Mouse (Mus musculus): ENCODE results near the gene Runx2. TPM values are rescaled to one million over a fixed set of nuclear protein-coding genes. Genes with fewer than 3 reads are reported as not detected.

Gene Runx2
- polyA plus RNA-seq, 1 experiment from 2014 or later, result 10.1 TPM

DNA sequence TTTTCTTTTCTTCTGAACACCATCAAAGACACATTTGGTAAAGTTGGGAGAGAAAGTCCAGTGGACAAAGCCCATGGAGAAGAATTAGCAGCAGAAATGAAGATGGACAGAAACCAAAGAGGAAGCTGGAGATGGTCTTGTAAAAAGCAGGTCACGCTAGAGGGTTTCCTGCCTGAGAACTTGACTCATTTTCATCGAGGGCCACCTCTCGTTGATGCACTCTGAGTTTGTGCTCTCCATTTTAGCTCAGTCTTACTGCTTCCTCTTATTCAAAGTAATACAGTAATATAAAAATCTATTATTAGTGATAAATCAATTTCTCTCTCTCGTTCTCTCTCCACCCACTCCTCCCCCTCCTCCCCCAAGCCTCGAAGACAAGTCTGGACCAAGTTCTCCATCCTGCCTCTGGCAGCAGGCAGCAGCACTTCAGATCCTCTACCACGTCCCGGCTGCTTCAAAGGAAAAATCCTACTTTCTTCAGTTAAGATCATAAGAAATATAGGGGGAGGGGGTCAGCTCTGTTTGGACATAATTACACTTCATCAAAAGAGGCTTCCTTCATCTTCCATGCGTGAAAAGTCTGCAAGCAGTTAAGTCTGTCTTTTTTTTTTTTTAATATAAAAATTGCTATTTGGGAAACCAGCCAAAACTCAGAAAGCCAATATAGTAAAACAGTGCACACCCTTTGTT lies 92.3 kb downstream of the Runx2 start:
- H3K4me2 ChIP-seq (ENCODE audit: low read depth, low read length), result no peak overlapping the region
- H3K4me1 ChIP-seq (ENCODE audit: control insufficient read depth, insufficient read depth, low read length), result no peaks in the 10 kb centered on the region
- WGBS, result 48% methylated on average over 8 of the region's 8 CpGs
- no peaks in the 10 kb centered on the region for H3K36me3 ChIP-seq (replicated peaks; ENCODE audit: control insufficient read depth, insufficient read depth, low read depth, low read length)
- ATAC-seq (replicated peaks; ENCODE audit: insufficient number of reproducible peaks, low FRiP score, low TSS enrichment, low read depth), result no peak
- H3K9me3 ChIP-seq (replicated peaks; ENCODE audit: control insufficient read depth, low read length), result no peaks in the 10 kb centered on the region
- peak; percentile 52 for DNase-seq (ENCODE audit: low spot score)
- no peak overlapping the region for H3K27ac ChIP-seq (replicated peaks; ENCODE audit: low read depth, low read length)
- H3K9ac ChIP-seq (replicated peaks; ENCODE audit: low read length), result no peak overlapping the region
- H3K4me3 ChIP-seq (ENCODE audit: low read depth, low read length), result no peak overlapping the region
- no peaks in the 10 kb centered on the region for H3K27me3 ChIP-seq (ENCODE audit: control insufficient read depth, insufficient read depth, low read length)

DNA sequence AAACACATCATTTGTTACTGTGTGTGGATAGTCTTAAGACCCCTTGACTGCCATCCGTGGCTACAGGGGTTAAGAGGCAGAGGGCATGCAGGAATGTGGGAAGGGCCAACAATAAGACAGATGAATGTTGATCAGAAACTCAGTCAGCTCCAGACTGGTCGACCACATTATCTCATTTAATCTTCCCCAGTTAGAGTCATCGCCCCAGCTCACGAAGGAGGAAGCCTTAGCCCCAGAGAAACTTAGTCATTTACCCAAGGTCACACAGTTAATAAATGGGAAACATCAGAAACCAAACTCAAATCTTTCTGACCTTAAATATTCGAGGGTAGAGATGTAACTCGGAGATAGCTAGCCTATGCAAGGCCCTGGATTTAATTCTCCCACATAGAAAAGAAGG lies 96.0 kb downstream of the Runx2 start:
- no peak overlapping the region for H3K27ac ChIP-seq (replicated peaks; ENCODE audit: low read depth, low read length)
- no peak overlapping the region for H3K9ac ChIP-seq (replicated peaks; ENCODE audit: low read length)
- DNase-seq (ENCODE audit: low spot score) (no peak), ATAC-seq (replicated peaks; ENCODE audit: insufficient number of reproducible peaks, low FRiP score, low TSS enrichment, low read depth) (0 out of 2 replicates have a peak, but pooled peaks have one; percentile 48)
- WGBS, result 52% methylated on average over 6 of the region's 6 CpGs
- H3K27me3 ChIP-seq (ENCODE audit: control insufficient read depth, insufficient read depth, low read length), result no peaks in the 10 kb centered on the region
- no peaks in the 10 kb centered on the region for H3K4me1 ChIP-seq (ENCODE audit: control insufficient read depth, insufficient read depth, low read length)
- no peak overlapping the region for H3K4me2 ChIP-seq (ENCODE audit: low read depth, low read length)
- no peaks in the 10 kb centered on the region for H3K9me3 ChIP-seq (replicated peaks; ENCODE audit: control insufficient read depth, low read length)
- H3K36me3 ChIP-seq (replicated peaks; ENCODE audit: control insufficient read depth, insufficient read depth, low read depth, low read length), result no peaks in the 10 kb centered on the region
- no peak overlapping the region for H3K4me3 ChIP-seq (ENCODE audit: low read depth, low read length)

DNA sequence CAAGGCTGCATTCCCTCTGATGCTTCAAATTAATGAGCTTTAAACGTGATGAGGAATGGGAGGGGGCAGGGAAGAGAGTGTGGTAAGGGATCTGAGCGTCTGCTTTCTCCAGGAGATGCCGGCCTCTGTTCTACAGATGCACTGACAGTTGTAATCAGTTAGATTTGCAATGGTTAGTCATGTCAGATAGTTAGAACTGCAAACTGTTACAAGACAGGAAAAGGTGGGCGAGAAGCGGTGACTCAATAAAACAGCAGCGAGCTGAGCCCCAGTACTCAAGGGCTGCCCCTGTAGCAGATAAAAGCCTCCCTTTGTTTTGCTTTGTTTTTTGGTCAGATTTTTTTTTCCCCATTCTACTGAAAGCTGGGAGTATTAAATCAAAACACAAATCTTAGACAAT lies 96.6 kb downstream of the Runx2 start:
- Histone ChIP-seq H3K4me3 (ENCODE audit: low read depth, low read length) (no peak overlapping the region), H3K27ac (replicated peaks; ENCODE audit: low read depth, low read length) (no peak overlapping the region), H3K27me3 (ENCODE audit: control insufficient read depth, insufficient read depth, low read length) (no peaks in the 10 kb centered on the region), H3K4me2 (ENCODE audit: low read depth, low read length) (no peak overlapping the region), H3K4me1 (ENCODE audit: control insufficient read depth, insufficient read depth, low read length) (no peaks in the 10 kb centered on the region), H3K36me3 (replicated peaks; ENCODE audit: control insufficient read depth, insufficient read depth, low read depth, low read length) (no peaks in the 10 kb centered on the region), H3K9me3 (replicated peaks; ENCODE audit: control insufficient read depth, low read length) (no peaks in the 10 kb centered on the region), H3K9ac (replicated peaks; ENCODE audit: low read length) (no peak overlapping the region)
- ATAC-seq (replicated peaks; ENCODE audit: insufficient number of reproducible peaks, low FRiP score, low TSS enrichment, low read depth) (no peak), DNase-seq (ENCODE audit: low spot score) (peak; percentile 21)
- 24% methylated on average over 6 of the region's 6 CpGs for WGBS

DNA sequence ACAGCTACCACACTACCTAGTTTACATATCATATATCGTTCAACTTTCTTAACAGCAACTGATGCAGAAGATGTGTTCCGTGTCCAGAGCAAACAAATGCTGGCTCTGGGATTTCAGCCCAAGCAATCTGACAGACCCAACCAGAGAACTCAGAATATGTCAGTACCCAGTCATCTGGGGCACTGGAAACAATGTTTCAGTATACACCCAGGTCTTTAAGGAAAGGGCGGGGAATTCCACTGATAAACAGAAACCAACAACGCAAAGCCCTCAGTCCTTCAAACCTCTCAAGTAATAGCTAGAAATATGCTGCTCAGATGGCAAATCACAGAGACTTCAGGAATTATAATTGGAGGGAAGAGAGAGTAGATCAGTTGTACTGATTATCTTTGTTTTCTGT lies 100.5 kb downstream of the Runx2 start:
- ATAC-seq (replicated peaks; ENCODE audit: insufficient number of reproducible peaks, low FRiP score, low TSS enrichment, low read depth) (no peak), DNase-seq (ENCODE audit: low spot score) (no peak)
- Histone ChIP-seq H3K9ac (replicated peaks; ENCODE audit: low read length) (no peak overlapping the region), H3K27ac (replicated peaks; ENCODE audit: low read depth, low read length) (no peak overlapping the region), H3K4me1 (ENCODE audit: control insufficient read depth, insufficient read depth, low read length) (no peaks in the 10 kb centered on the region), H3K4me2 (ENCODE audit: low read depth, low read length) (no peak overlapping the region), H3K36me3 (replicated peaks; ENCODE audit: control insufficient read depth, insufficient read depth, low read depth, low read length) (no peaks in the 10 kb centered on the region), H3K27me3 (ENCODE audit: control insufficient read depth, insufficient read depth, low read length) (no peaks in the 10 kb centered on the region), H3K4me3 (ENCODE audit: low read depth, low read length) (no peak overlapping the region), H3K9me3 (replicated peaks; ENCODE audit: control insufficient read depth, low read length) (no peaks in the 10 kb centered on the region)
- 92% methylated on average over 4 of the region's 4 CpGs for WGBS

DNA sequence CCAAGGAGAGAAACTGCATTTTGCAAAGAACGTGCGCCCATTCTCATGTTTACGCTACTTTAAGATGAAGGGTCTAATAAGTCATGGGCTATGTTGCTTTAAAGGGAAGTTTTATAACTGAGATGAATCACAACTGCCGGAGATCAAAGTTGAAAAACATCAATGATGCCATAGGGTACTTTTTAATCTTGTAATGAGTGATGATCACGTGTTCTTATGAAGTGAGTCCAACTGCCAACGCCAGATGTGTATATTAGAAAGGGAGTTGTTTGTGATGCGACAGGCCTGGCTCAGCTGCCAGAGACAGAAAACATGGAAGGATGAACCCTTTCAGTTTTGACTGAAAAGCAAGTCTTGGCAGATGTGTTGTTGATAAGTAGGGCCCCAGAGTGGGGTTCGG lies 101.2 kb downstream of the Runx2 start:
- Histone ChIP-seq H3K27me3 (ENCODE audit: control insufficient read depth, insufficient read depth, low read length) (no peaks in the 10 kb centered on the region), H3K27ac (replicated peaks; ENCODE audit: low read depth, low read length) (no peak overlapping the region), H3K36me3 (replicated peaks; ENCODE audit: control insufficient read depth, insufficient read depth, low read depth, low read length) (no peaks in the 10 kb centered on the region), H3K9me3 (replicated peaks; ENCODE audit: control insufficient read depth, low read length) (no peaks in the 10 kb centered on the region), H3K4me3 (ENCODE audit: low read depth, low read length) (no peak overlapping the region), H3K4me1 (ENCODE audit: control insufficient read depth, insufficient read depth, low read length) (no peaks in the 10 kb centered on the region), H3K9ac (replicated peaks; ENCODE audit: low read length) (no peak overlapping the region), H3K4me2 (ENCODE audit: low read depth, low read length) (no peak overlapping the region)
- DNase-seq (ENCODE audit: low spot score), result no peak
- 91% methylated on average over 8 of the region's 8 CpGs for WGBS
- ATAC-seq (replicated peaks; ENCODE audit: insufficient number of reproducible peaks, low FRiP score, low TSS enrichment, low read depth), result no peak

DNA sequence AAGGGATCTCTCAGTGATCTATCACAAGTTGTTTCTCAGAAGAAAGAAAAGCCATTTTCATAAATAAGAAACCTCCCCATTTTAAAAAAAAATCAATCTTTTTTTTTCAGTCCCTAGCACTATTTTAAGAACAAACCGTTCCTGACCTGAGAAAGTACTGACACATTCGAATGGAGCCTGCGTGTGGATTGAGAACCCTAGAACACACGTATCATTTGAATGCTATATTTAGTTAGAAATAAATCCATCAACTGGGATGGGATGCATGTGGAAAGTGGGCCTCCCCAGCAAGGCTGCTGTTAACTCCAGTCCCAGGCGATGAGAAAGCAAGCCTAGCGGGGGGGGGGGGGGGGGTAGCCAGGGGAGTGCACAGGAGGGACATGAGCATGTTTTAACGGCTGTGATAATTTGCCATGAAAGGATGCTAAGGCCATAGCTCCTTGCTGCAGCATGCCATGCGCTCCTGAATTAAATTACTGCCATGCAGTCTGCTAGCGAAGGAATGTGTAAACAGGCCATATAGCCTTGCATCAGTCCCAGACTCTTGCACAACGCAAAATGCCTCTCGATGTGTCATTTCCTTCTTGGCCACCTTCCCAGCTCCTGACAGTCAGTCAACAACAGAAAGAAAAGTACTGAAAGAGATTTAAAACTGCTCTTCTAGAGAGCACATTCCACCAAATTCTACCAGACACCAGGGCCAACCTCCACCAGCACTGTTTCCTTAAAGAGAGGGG lies 104.9 kb downstream of the Runx2 start:
- H3K27ac ChIP-seq (replicated peaks; ENCODE audit: low read depth, low read length), result no peak overlapping the region
- H3K9ac ChIP-seq (replicated peaks; ENCODE audit: low read length), result no peak overlapping the region
- H3K4me2 ChIP-seq (ENCODE audit: low read depth, low read length), result no peak overlapping the region
- H3K4me1 ChIP-seq (ENCODE audit: control insufficient read depth, insufficient read depth, low read length), result no peaks in the 10 kb centered on the region
- 52% methylated on average over 11 of the region's 11 CpGs for WGBS
- no peaks in the 10 kb centered on the region for H3K27me3 ChIP-seq (ENCODE audit: control insufficient read depth, insufficient read depth, low read length)
- ATAC-seq (replicated peaks; ENCODE audit: insufficient number of reproducible peaks, low FRiP score, low TSS enrichment, low read depth) (no peak), DNase-seq (ENCODE audit: low spot score) (peak; percentile 40)
- no peaks in the 10 kb centered on the region for H3K36me3 ChIP-seq (replicated peaks; ENCODE audit: control insufficient read depth, insufficient read depth, low read depth, low read length)
- no peak overlapping the region for H3K4me3 ChIP-seq (ENCODE audit: low read depth, low read length)
- H3K9me3 ChIP-seq (replicated peaks; ENCODE audit: control insufficient read depth, low read length), result no peaks in the 10 kb centered on the region

DNA sequence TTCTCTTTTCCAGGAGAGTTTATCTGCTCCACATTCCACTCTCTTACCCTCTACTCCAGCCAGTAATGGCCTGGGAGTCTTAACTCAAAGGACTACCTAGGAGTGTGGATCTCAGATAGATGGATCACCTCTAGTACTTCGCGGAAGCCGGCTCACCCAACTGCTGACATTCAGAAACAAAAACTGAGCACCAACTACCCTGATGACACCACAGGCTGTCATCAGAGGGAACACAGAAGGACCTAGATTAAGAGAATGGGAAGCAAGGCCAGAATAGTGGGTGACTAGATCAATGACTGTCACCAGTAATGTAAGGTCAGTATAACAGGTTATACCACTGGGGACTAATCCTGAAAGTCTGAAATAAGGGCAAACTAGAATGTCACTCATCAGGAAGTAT lies 106.6 kb downstream of the Runx2 start:
- H3K27me3 ChIP-seq (ENCODE audit: control insufficient read depth, insufficient read depth, low read length), result no peaks in the 10 kb centered on the region

DNA sequence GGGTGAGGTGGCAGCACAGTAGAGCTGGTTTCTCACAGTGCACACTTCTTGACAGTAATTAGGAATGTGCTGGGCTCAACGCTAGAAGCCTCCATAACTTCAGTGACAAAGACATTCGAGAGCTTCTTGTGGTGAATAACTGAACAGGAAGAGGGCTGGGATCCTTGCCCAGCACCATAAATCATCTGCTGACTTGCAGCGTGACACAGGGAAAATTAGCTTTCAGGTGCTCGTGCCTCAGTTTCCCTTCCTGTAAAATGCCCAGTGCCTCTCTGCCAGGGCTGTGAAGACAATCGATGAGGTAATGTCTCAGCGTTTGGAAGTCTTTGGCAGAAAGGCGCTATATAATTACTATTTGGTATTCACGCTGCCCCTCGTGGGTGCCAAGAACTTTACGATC lies 108.1 kb downstream of the Runx2 start:
- no peak overlapping the region for H3K9ac ChIP-seq (replicated peaks; ENCODE audit: low read length)
- 89% methylated on average over 10 of the region's 10 CpGs for WGBS
- no peaks in the 10 kb centered on the region for H3K36me3 ChIP-seq (replicated peaks; ENCODE audit: control insufficient read depth, insufficient read depth, low read depth, low read length)
- H3K27me3 ChIP-seq (ENCODE audit: control insufficient read depth, insufficient read depth, low read length), result no peaks in the 10 kb centered on the region
- H3K27ac ChIP-seq (replicated peaks; ENCODE audit: low read depth, low read length), result no peak overlapping the region
- no peak overlapping the region for H3K4me3 ChIP-seq (ENCODE audit: low read depth, low read length)
- H3K4me1 ChIP-seq (ENCODE audit: control insufficient read depth, insufficient read depth, low read length), result no peaks in the 10 kb centered on the region
- DNase-seq (ENCODE audit: low spot score) (no peak), ATAC-seq (replicated peaks; ENCODE audit: insufficient number of reproducible peaks, low FRiP score, low TSS enrichment, low read depth) (no peak)
- H3K4me2 ChIP-seq (ENCODE audit: low read depth, low read length), result no peak overlapping the region
- no peaks in the 10 kb centered on the region for H3K9me3 ChIP-seq (replicated peaks; ENCODE audit: control insufficient read depth, low read length)

More for the DNA sequence above, 106.6 kb downstream of the Runx2 start:
- DNase-seq (ENCODE audit: low spot score) (no peak), ATAC-seq (replicated peaks; ENCODE audit: insufficient number of reproducible peaks, low FRiP score, low TSS enrichment, low read depth) (no peak)
- H3K36me3 ChIP-seq (replicated peaks; ENCODE audit: control insufficient read depth, insufficient read depth, low read depth, low read length), result no peaks in the 10 kb centered on the region
- H3K9ac ChIP-seq (replicated peaks; ENCODE audit: low read length), result no peak overlapping the region
- H3K4me3 ChIP-seq (ENCODE audit: low read depth, low read length), result no peak overlapping the region
- no peak overlapping the region for H3K27ac ChIP-seq (replicated peaks; ENCODE audit: low read depth, low read length)
- H3K9me3 ChIP-seq (replicated peaks; ENCODE audit: control insufficient read depth, low read length), result no peaks in the 10 kb centered on the region
- no peaks in the 10 kb centered on the region for H3K4me1 ChIP-seq (ENCODE audit: control insufficient read depth, insufficient read depth, low read length)
- WGBS, result 97% methylated on average over 3 of the region's 3 CpGs
- no peak overlapping the region for H3K4me2 ChIP-seq (ENCODE audit: low read depth, low read length)
